Mouse (Mus musculus) adrenal gland, postnatal 25 days (tissue): ENCODE data around the gene Tns3. TPM values are rescaled to one million over a fixed set of nuclear protein-coding genes. Genes with fewer than 3 reads are reported as not detected.

Experiments used
- DNase-seq: peaks from one replicate; pipeline ENCODE4 v3.0.0; 2021; ENCODE audit warnings: mixed read lengths
- total RNA-seq: library from RNA; stranded (reverse); gene quantifications from 2 replicates; pipeline ENCODE4 v1.2.3, GENCODE M21; 2021

Tns3 gene
- total RNA-seq, 1 experiment from 2014 or later = 71.1 TPM

DNA sequence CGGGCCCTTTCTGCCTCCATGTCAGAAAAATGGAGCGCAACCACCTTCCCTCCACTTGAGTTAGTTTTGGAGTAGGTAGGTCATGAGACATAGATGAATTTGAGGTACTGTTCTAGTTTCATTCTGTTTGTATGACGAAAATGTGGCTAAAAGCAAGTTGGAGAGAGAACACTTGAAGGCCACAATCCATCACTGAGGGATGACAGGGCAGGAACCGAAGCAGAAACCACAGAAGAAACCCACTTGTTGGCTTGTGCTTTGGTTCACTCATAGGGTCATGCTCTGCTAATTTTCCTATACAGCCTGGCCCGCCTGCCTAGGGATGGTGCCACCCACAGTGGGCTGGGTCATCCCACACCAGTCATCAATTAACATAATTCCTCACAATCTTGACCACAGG is 14.9 kb upstream of the Tns3 start:
- DNase-seq = no peak

DNA sequence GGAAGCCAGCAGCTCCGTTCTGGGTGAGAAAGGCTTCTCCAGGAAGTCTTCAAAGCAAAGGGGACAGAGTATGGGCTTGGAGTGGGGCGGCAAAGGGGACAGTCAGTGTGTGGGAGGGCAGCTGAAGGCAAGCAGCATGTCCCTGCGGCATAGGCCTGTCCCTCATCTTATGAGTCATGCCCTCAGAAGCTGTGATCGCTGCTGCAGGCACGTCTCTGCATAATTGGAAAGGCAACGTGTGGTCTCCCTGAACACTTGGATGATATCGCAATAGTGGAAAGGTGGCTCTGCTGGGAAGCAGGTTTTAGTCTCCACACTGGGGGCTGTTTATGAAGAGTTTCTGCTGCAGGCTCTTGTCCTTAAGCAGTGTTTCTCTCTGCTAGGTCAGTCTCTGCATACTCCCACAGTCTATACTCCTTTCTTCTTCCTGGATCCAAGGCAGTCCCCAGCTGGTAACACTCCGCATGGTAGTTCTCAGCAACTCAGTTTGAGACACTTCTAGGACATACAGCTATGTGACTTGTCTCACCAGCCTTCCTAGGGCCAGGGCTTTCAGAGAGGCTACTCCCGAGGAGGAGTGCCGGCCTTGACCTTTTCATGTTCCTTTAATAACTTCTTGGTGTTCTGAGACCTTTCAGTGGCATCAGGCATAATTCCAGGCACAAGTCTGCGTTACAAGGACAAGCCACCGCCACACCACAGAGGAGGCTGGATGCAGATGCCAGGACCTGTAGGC is 14.1 kb upstream of the Tns3 start:
- peak; percentile 35 for DNase-seq

DNA sequence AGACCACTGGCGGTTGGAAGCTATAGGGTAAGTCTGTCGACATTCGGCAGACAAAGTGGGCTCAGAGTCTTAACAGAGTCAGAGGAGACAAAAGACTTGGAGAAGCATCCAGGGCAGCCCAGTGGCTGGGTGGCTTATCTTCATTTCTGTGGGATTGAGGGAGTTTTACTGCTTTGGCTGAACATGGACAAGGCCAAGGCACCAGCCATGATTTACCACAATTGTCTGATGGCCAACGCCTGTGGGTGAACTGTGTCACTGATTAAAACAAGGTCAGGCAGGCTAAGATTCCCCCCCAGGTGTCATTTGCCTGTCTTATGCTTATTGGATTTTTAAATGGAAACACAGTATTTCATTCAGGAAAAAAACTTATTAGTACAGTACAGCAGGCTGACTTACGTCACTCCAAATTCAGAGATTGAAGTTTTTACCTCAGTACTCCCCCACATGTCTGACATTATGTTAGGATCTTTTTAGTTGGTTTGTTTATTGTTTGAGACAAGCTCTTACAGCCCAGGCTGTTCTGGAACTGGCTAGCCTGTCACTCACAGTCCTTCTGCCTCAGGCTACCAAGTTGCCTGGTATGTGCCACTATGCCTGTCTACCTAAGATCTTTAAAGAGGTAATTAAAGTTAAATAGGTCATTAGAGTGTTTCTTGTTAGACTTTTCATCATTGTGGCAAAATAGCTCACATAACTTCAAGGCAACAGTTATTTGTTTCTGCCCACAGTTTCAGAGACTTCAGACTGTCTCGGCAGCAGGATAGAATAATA is 11.6 kb upstream of the Tns3 start:
- DNase-seq = peak; percentile 14

DNA sequence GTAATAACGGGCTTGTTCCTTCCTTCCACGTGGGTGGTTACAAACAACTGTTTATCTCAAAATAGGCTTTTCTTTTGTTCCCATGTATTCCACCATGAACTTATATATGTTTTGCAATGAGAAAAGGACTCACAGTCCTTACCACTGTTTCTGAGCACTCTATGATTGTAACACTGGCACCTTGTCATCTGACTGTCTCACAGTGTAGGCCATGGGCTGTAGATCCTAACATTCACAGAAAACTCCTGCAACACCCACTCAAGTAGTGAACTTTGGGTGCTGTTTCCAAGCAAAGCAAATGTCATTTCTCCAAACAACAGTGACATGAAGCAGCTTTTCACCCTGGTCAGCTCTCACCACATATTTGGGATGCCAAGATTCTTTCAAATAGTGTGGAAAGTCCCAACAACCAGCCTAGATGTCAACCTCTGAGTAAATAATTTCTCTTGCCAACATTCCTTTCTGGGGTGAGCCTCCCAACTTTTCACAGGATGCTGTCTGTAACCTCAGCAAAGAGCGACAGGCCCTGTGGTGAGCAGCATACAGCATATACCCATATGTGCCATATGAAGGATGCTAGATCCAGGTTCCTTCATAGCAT is 10.3 kb upstream of the Tns3 start:
- DNase-seq = no peak

GRCm38 (mm10) chr11:8671698-8672097 is 7.4 kb upstream of the Tns3 start:
- no peak for DNase-seq

DNA sequence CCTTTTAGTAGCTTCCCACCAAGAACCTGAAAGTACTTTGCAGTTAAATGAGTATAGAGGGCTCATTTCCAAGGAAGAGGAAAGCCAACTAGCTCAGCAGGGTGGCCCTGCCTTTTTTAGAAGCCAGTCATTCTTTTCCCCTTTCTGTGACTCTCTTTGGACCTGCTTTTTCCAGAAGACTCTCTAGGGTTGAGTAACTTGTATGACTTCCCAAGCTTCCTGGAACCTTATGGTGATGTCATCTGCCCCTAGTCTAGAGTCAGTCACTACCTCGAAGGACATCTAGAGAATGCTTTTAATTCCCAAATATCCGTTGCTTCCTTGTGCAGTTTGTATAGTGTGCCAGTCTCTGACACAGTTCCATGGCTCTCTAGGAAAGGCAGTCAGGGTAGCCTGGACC is 4.8 kb upstream of the Tns3 start:
- no peak for DNase-seq

GRCm38 (mm10) chr11:8664797-8665196 is 462 bp upstream of the Tns3 start:
- DNase-seq = no peak

DNA sequence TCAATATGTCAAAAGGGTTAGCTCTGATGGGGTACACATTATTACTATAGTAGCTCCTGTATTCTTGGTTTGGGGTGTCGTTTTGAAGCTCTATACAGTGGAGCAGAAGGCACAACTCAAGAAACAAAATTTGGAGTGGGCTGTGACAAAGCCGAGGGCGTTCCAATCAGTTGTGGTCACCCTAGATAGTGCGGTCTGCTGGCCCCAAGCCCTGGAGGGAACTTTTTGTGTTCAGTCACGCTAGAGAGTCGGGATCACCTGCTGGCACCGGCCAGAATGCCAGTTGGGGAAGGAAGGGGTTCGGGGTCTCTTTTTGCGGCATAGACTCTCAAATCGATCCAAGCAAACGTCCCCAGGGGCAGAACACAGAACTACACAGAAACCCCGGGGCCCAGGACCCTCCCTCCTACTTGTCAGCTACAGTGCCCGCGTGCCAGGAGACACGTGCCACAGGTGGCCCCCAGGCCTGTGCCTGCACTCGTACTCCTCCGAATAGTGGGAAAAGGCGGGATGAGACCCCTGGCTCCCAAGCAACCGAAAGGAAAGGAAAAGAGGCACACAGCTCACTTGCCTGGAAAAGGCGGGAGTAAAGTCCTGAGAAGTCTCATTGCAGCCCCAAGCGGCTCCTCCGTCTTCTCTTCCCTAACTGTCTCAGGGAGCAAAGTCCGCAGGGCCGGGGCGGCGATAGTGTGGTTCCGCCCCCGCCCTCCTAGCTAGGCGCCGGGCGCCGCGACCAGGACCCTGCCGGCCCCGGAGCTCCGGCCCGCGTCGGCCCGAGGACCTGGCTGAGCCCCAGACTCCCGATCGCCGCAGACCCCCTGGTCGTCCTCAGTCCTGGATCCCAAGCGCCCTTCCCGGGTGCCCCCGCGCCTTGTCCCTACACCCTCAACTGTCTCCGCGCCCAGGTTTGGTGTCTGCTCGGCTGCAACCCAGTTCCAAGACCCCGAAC is 617 bp downstream of the Tns3 start:
- peak; percentile 70 for DNase-seq

DNA sequence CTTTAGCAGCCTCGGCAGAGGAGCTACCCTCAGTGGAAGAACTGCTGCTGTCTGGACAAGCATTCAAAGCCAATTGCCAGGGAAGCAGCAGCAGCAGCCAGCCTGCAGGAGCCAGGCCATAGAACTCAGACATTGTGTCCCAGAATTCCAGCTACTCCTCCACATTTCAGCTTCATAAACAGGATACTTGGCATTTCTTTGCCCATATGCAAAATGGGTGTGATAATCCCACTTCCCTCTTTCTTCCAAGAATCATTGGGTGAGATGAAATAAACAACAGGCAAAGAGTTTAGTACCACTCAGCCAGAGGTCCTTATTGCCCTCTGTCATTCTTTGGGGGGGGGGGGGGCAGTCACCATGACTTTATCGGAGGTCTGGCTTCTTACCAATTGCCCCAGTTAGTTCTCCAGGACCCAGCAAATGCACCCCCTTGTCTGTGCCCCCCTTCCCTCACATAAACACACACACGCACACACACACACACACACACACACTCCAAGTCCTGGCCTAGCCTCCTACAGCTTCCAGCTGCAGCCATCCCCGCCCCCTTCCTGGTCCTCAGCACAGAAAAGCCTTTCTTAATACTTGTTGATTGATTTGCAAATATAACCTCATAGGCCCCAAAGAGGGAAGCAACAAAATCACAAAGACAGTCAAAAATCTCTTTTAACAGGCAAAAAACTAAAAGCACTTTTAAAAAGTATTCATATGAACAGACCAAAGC is 1.5 kb downstream of the Tns3 start:
- DNase-seq = no peak

DNA sequence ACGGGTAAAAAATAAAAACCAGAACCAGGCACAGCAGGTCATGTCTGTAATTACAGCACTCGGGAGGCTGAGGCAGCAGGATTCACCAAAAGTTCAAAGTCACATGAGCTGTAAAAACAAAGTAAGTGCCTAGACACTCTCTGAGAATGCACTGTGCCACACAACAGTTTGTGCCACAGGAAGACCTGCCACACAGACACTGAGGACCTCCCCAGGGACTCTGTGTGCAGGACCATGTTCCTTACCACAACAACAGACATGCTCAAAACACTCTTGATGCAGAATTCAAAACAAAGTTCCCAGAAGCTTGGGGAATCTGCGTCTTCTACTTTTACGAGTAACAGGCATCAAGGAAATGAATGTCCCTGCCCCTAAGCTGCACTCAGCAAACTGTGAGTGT is 3.4 kb downstream of the Tns3 start:
- DNase-seq = no peak

GRCm38 (mm10) chr11:8659851-8660250 is 4.5 kb downstream of the Tns3 start:
- no peak for DNase-seq

- no peak for DNase-seq
These were observed 5.3 kb downstream of the Tns3 start for GRCm38 (mm10) chr11:8659061-8659460.

DNA sequence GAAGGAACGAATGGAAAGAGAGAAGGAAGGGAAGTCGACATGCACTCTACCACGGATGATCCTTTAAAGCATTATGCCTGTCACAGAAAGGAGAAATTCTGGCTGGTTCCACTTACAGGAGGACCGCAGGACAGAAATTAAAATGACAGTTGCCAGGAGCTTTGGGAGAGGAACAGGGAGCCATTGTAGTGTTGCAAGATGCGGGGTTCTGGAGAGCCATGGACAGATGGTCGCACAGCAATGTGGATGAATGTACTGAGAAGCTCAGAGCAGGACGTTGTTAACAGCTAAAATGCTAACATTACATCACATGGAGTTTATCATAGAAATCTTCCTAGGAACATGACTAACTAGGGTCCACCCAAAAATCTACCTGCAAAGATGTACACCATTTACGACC is 6.8 kb downstream of the Tns3 start:
- DNase-seq = no peak

DNA sequence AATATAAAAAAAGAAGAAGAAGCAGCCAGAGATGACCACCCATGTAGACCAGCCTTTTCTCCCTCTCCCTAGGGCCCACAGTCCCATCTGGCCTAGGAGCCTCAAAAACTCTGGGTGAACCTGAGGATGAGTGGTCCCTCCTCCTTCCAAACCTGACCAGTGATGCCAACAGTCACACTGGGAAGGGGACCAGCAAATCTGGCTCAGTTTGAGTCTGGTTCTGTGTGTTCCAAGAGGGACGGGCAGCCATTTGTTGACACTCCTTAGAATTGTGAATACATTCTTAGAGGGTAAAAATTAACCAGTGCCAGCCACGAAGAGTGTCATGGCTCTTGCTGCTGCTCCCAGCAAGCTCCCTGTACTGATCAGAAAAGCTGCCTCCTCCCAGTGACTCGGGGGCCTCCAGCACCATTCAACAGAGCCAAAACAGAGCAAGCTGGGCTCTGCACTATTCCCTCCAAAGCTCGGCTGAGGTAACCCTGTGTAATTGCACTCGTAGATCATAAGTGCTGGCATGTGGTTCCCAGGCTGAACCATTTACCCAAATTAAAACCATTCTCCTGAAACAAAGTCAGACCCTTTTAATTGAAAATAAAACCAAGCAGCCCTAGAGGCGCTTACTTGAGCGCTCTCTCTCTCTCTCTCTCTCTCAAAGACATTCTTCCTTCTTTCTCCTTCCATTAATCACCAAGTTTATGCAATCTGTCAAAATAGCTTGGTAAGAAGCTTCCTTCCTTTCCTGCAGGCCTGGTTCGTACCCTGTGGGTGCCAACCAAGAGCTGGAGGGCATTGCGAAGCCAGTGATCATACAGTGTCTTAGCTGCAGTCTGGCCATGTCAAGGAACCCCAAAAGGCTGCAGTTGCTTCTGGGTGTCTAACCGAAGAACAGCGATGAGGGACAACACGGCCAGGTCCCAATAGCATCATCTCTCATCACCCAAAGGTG is 7.6 kb downstream of the Tns3 start:
- no peak for DNase-seq

- DNase-seq = peak; percentile 28
These were observed 10.5 kb downstream of the Tns3 start for GRCm38 (mm10) chr11:8653800-8654295.

GRCm38 (mm10) chr11:8652792-8653645 is 11.3 kb downstream of the Tns3 start:
- DNase-seq = no peak

GRCm38 (mm10) chr11:8652116-8652714 is 12.1 kb downstream of the Tns3 start:
- DNase-seq = no peak

GRCm38 (mm10) chr11:8651448-8652035 is 12.8 kb downstream of the Tns3 start:
- no peak for DNase-seq
